Mouse (Mus musculus) CH12.LX (cell line): ENCODE measurements around the gene Cpa1. TPM values are rescaled to one million over a fixed set of nuclear protein-coding genes. Genes with fewer than 3 reads are reported as not detected.
A peak's percentile ranks its signal among the peaks of the same experiment; 100 is the strongest.

Experiments used
- DNase-seq: peaks from one replicate; pipeline ENCODE4 v3.0.0-alpha.2; 2013; ENCODE audit errors: extremely low read depth
- H3K27ac ChIP-seq: 2 replicates; pipeline ENCODE4 v1.5.1; 2012; ENCODE audit warnings: low read depth, mild to moderate bottlenecking, control low read depth, moderate library complexity; ENCODE audit not compliant: insufficient read depth
- H3K27me3 ChIP-seq: replicated peaks from 2 replicates; pipeline ENCODE3; 2012; ENCODE audit warnings: inconsistent platforms
- H3K36me3 ChIP-seq, 2 experiments: replicated peaks in 1 of 2; 2 replicates each; pipeline versions ENCODE3 to v1.6.1; 2012; ENCODE audit warnings: inconsistent platforms in 1 of 2, low read length in 1 of 2, mild to moderate bottlenecking in 1 of 2, mixed read lengths in 1 of 2, moderate library complexity in 1 of 2; ENCODE audit not compliant: control insufficient read depth in 1 of 2, insufficient read depth in 1 of 2
- H3K4me1 ChIP-seq, 2 experiments: 2 replicates each; pipeline ENCODE4 v1.6.1; 2012; ENCODE audit warnings: inconsistent platforms in 1 of 2, moderate library complexity in 1 of 2; ENCODE audit not compliant: insufficient read depth in 2 of 2, control insufficient read depth in 1 of 2
- H3K4me2 ChIP-seq: 2 replicates; pipeline ENCODE4 v1.6.1; 2012; ENCODE audit warnings: low read depth, mild to moderate bottlenecking, control low read depth; ENCODE audit not compliant: poor library complexity, insufficient read depth, severe bottlenecking
- H3K4me3 ChIP-seq, 3 experiments: fragments of 150-350 bp in 1 of 3; sonication (generic) in 1 of 3; replicated peaks in 1 of 3; 2 replicates each; pipeline versions ENCODE3 to v1.5.1; 2011 to 2012; ENCODE audit warnings: low read depth in 2 of 3, low read length in 2 of 3, mild to moderate bottlenecking in 2 of 3, moderate library complexity in 2 of 3, control low read depth in 1 of 3, improper control_type of control experiment in 1 of 3, inconsistent platforms in 1 of 3, mixed read lengths in 1 of 3; ENCODE audit not compliant: poor library complexity in 1 of 3
- H3K79me2 ChIP-seq: replicated peaks from 2 replicates; pipeline ENCODE4 v1.6.1; 2012; ENCODE audit warnings: mild to moderate bottlenecking, moderate library complexity; ENCODE audit not compliant: control insufficient read depth, poor library complexity, insufficient read depth, severe bottlenecking; ENCODE audit errors: extremely low read depth
- H3K9ac ChIP-seq: 2 replicates; pipeline ENCODE4 v1.6.1; 2012; ENCODE audit warnings: low read depth, mild to moderate bottlenecking, control low read depth, moderate library complexity; ENCODE audit not compliant: insufficient read depth
- H3K9me3 ChIP-seq: replicated peaks from 2 replicates; pipeline ENCODE3; 2012; ENCODE audit warnings: low read length, inconsistent platforms, mixed read lengths
- BHLHE40 ChIP-seq: IDR thresholded peaks from 2 replicates; pipeline ENCODE4 v1.6.1; 2011; ENCODE audit warnings: mild to moderate bottlenecking, low read depth, low read length, improper control_type of control experiment
- CHD1 ChIP-seq: IDR thresholded peaks from 2 replicates; pipeline ENCODE4 v1.6.1; 2012; ENCODE audit warnings: low read depth, low read length, improper control_type of control experiment, inconsistent platforms
- CTCF ChIP-seq, 2 experiments: IDR thresholded peaks in 1 of 2; conservative IDR thresholded peaks in 1 of 2; 2 replicates each; pipeline ENCODE4 v1.5.1; 2011 to 2012; ENCODE audit warnings: low read depth in 2 of 2, low read length in 2 of 2, improper control_type of control experiment in 1 of 2, inconsistent platforms in 1 of 2, mild to moderate bottlenecking in 1 of 2, moderate library complexity in 1 of 2
- E2F4 ChIP-seq: IDR thresholded peaks from 2 replicates; pipeline ENCODE4 v1.6.1; 2011; ENCODE audit warnings: low read depth, low read length, improper control_type of control experiment; ENCODE audit not compliant: insufficient replicate concordance
- EP300 ChIP-seq: IDR thresholded peaks from 2 replicates; pipeline ENCODE4 v1.6.1; 2011; ENCODE audit warnings: low read length, improper control_type of control experiment
- ETS1 ChIP-seq: conservative IDR thresholded peaks from 2 replicates; pipeline ENCODE4 v1.6.1; 2012; ENCODE audit warnings: low read depth, mild to moderate bottlenecking, inconsistent platforms, low read length, improper control_type of control experiment, moderate library complexity
- GABPA ChIP-seq: IDR thresholded peaks from 2 replicates; pipeline ENCODE4 v1.6.1; 2012; ENCODE audit warnings: low read depth, low read length, improper control_type of control experiment, inconsistent platforms; ENCODE audit not compliant: insufficient replicate concordance
- HCFC1 ChIP-seq: IDR thresholded peaks from 2 replicates; pipeline ENCODE4 v1.6.1; 2012; ENCODE audit warnings: low read depth, mild to moderate bottlenecking, inconsistent platforms, low read length, improper control_type of control experiment
- MAX ChIP-seq: IDR thresholded peaks from 2 replicates; pipeline ENCODE4 v1.6.1; 2011; ENCODE audit warnings: low read length, improper control_type of control experiment
- MAZ ChIP-seq: IDR thresholded peaks from 2 replicates; pipeline ENCODE4 v1.6.1; 2012; ENCODE audit warnings: low read depth, mild to moderate bottlenecking, inconsistent platforms, low read length, improper control_type of control experiment, moderate library complexity
- MXI1 ChIP-seq: IDR thresholded peaks from 2 replicates; pipeline ENCODE4 v1.6.1; 2011; ENCODE audit warnings: mild to moderate bottlenecking, low read depth, low read length, improper control_type of control experiment
- MYC ChIP-seq: IDR thresholded peaks from 2 replicates; pipeline ENCODE4 v1.6.1; 2011; ENCODE audit warnings: low read depth, mild to moderate bottlenecking, improper control_type of control experiment, low read length
- NELFE ChIP-seq: IDR thresholded peaks from 2 replicates; pipeline ENCODE4 v1.6.1; 2011; ENCODE audit warnings: low read depth, low read length, improper control_type of control experiment
- NRF1 ChIP-seq: IDR thresholded peaks from 2 replicates; pipeline ENCODE4 v1.6.1; 2014; ENCODE audit warnings: low read depth, mild to moderate bottlenecking, inconsistent platforms, low read length, improper control_type of control experiment, moderate library complexity
- SIN3A ChIP-seq: IDR thresholded peaks from 2 replicates; pipeline ENCODE4 v1.6.1; 2012; ENCODE audit warnings: low read length, improper control_type of control experiment, inconsistent platforms
- SMC3 ChIP-seq: IDR thresholded peaks from 2 replicates; pipeline ENCODE4 v1.6.1; 2011; ENCODE audit warnings: low read depth, low read length, improper control_type of control experiment
- TBP ChIP-seq: conservative IDR thresholded peaks from 2 replicates; pipeline ENCODE4 v1.6.1; 2011; ENCODE audit warnings: low read depth, low read length, improper control_type of control experiment
- UBTF ChIP-seq: IDR thresholded peaks from 2 replicates; pipeline ENCODE4 v1.6.1; 2012; ENCODE audit warnings: low read depth, mild to moderate bottlenecking, inconsistent platforms, low read length, improper control_type of control experiment, moderate library complexity
- USF2 ChIP-seq: conservative IDR thresholded peaks from 2 replicates; pipeline ENCODE4 v1.6.1; 2011; ENCODE audit warnings: low read depth, low read length, improper control_type of control experiment
- ZC3H11A ChIP-seq: IDR thresholded peaks from 2 replicates; pipeline ENCODE4 v1.6.1; 2012; ENCODE audit warnings: low read depth, mild to moderate bottlenecking, inconsistent platforms, low read length, improper control_type of control experiment
- ZKSCAN1 ChIP-seq: IDR thresholded peaks from 2 replicates; pipeline ENCODE4 v1.6.1; 2012; ENCODE audit warnings: low read depth, inconsistent platforms, low read length, improper control_type of control experiment, borderline replicate concordance
- dilution Hi-C: fragments of 300-500 bp; cut with MboI; formaldehyde crosslinking; loops from 2 replicates; pipeline ENCODE4 v1.14.3; 2020; ENCODE audit warnings: low sequenced_read_pairs; ENCODE audit not compliant: extremely low pct_unique_long_range_greater_than_20kb, extremely low pct_ligation_motif_present
- in situ Hi-C: fragments of 300-500 bp; cut with MboI; formaldehyde crosslinking; loops from 3 replicates; pipeline ENCODE4 v1.14.3; 2019; ENCODE audit warnings: low sequenced_read_pairs, low pct_ligation_motif_present, low pct_unique_long_range_greater_than_20kb, mixed read lengths
- polyA plus RNA-seq: library from polyadenylated mRNA; unstranded; fragments of >175 nt; gene quantifications from 2 replicates; pipeline ENCODE4 v1.2.1, GENCODE M21; 2012; ENCODE audit warnings: low read depth; ENCODE audit not compliant: insufficient read length
- total RNA-seq, 2 experiments: library from RNA; depleted of rRNA; stranded (reverse); fragments of 300-350 nt in 1 of 2; fragments of >200 nt in 1 of 2; gene quantifications; 2 replicates each; pipeline ENCODE4 v1.2.3; 2012 to 2014

Gene Cpa1
- total and polyA plus RNA-seq, 3 experiments = not detected

- Histone ChIP-seq H3K4me2 (0 out of 2 replicates have a peak overlapping the region, but pooled peaks have one; percentile 27), H3K36me3 (peaks cover 0 to 5% of the 10 kb centered on the region in 2 experiments), H3K4me1 (peaks cover 4 to 39% of the 10 kb centered on the region in 2 experiments; a peak in 3 of 4 replicates), H3K9me3 (no peaks in the 10 kb centered on the region), H3K9ac (no peak overlapping the region), H3K27ac (no peak overlapping the region), H3K27me3 (no peaks in the 10 kb centered on the region), H3K79me2 (no peaks in the 10 kb centered on the region), H3K4me3 (no peak overlapping the region)
- in situ Hi-C loops = no loop called here
- dilution Hi-C loops = no loop called here
- DNase-seq = no peak
- TF ChIP-seq SMC3 (no peak), NRF1 (no peak), CTCF (conservative IDR thresholded peaks at IDR 0.05 in 1 of 2, IDR thresholded peaks at IDR 0.05 in 1 of 2; ENCODE audit: low read depth in 2 of 2, low read length in 2 of 2) (no peak), MAZ (no peak), HCFC1 (no peak), SIN3A (no peak), MYC (no peak), ZKSCAN1 (no peak), EP300 (no peak), MXI1 (no peak), ZC3H11A (no peak), NELFE (no peak)
These were observed 48.2 kb downstream of the Cpa1 start for GRCm38 (mm10) chr6:30687198-30687597.

GRCm38 (mm10) chr6:30692826-30693225 is 53.8 kb downstream of the Cpa1 start:
- dilution Hi-C loops = no loop called here
- H3K4me3 ChIP-seq = peak overlapping the region; percentile 62 to 68 (median 66)
- no peaks in the 10 kb centered on the region for H3K79me2 ChIP-seq
- H3K9me3 ChIP-seq = no peaks in the 10 kb centered on the region
- DNase-seq = peak; percentile 17
- no peaks in the 10 kb centered on the region for H3K36me3 ChIP-seq
- H3K4me1 ChIP-seq = peaks cover 3 to 27% of the 10 kb centered on the region in 2 experiments
- H3K27ac ChIP-seq = no peak overlapping the region
- no peaks in the 10 kb centered on the region for H3K27me3 ChIP-seq
- H3K9ac ChIP-seq = peak overlapping the region; percentile 75
- in situ Hi-C loops = no loop called here
- H3K4me2 ChIP-seq = peak overlapping the region; percentile 60
- no peak for TF ChIP-seq USF2
- TF ChIP-seq ZC3H11A = no peak
- TF ChIP-seq CHD1 = no peak
- TF ChIP-seq GABPA = no peak
- no peak for TF ChIP-seq TBP
- no peak for TF ChIP-seq MAZ
- no peak for TF ChIP-seq E2F4
- no peak for TF ChIP-seq SIN3A
- no peak for TF ChIP-seq ETS1
- no peak for TF ChIP-seq UBTF
- no peak for TF ChIP-seq BHLHE40
- TF ChIP-seq CTCF (conservative IDR thresholded peaks at IDR 0.05 in 1 of 2, IDR thresholded peaks at IDR 0.05 in 1 of 2; ENCODE audit: low read depth in 2 of 2, low read length in 2 of 2) = no peak
- no peak for TF ChIP-seq MAX
- TF ChIP-seq, all 38 proteins: peak for 0
